Mouse (Mus musculus): ENCODE measurements around the gene 1500009L16Rik. TPM values are rescaled to one million over a fixed set of nuclear protein-coding genes. Genes with fewer than 3 reads are reported as not detected.

Gene 1500009L16Rik
- polyA plus RNA-seq, 1 experiment from 2014 or later = 50.8 TPM

GRCm38 (mm10) chr10:83807251-83807650, 84.6 kb downstream of the 1500009L16Rik start:
- H3K9me3 ChIP-seq (ENCODE audit: control insufficient read depth, low read length) = no peaks in the 10 kb centered on the region
- H3K36me3 ChIP-seq (ENCODE audit: control insufficient read depth, insufficient read depth, low read length) = no peaks in the 10 kb centered on the region
- H3K4me3 ChIP-seq (ENCODE audit: low read depth, low read length) = no peak overlapping the region
- H3K4me1 ChIP-seq (replicated peaks; ENCODE audit: control insufficient read depth, insufficient read depth, low read length) = no peaks in the 10 kb centered on the region
- 78% methylated on average over 8 of the region's 8 CpGs for WGBS
- no peak overlapping the region for H3K9ac ChIP-seq (ENCODE audit: low read depth, low read length)
- H3K4me2 ChIP-seq (replicated peaks; ENCODE audit: low read depth, low read length) = no peak overlapping the region
- H3K27ac ChIP-seq (ENCODE audit: low read depth, low read length) = no peak overlapping the region
- ATAC-seq (ENCODE audit: low FRiP score) (no peak), DNase-seq (ENCODE audit: low spot score) (no peak)
- H3K27me3 ChIP-seq (ENCODE audit: control insufficient read depth, insufficient read depth, low read length) = no peaks in the 10 kb centered on the region

Other genes with a start within 250 kb of the 1500009L16Rik start
- 7.2 and 8.7 TPM in 2 replicates for gene Aldh1l2, start 188.7 kb upstream of the 1500009L16Rik start, polyA plus RNA-seq (2014; fragmentation: Nextera tagmentation; extraction: Ambion mirVana)
- 40.5 and 40.7 TPM in 2 replicates for gene Washc4, start 179.1 kb upstream of the 1500009L16Rik start, polyA plus RNA-seq (2014; fragmentation: Nextera tagmentation; extraction: Ambion mirVana)
- gene Appl2, start 74.1 kb upstream of the 1500009L16Rik start, polyA plus RNA-seq (2014; fragmentation: Nextera tagmentation; extraction: Ambion mirVana) = 32.0 and 38.5 TPM in 2 replicates

Data from hindbrain, embryonic 11.5 days (tissue).